Mouse (Mus musculus): ENCODE data around the gene Efcab14. TPM values are rescaled to one million over a fixed set of nuclear protein-coding genes. Genes with fewer than 3 reads are reported as not detected.

Efcab14 gene
- polyA plus RNA-seq, 1 experiment: 7.0 TPM

DNA sequence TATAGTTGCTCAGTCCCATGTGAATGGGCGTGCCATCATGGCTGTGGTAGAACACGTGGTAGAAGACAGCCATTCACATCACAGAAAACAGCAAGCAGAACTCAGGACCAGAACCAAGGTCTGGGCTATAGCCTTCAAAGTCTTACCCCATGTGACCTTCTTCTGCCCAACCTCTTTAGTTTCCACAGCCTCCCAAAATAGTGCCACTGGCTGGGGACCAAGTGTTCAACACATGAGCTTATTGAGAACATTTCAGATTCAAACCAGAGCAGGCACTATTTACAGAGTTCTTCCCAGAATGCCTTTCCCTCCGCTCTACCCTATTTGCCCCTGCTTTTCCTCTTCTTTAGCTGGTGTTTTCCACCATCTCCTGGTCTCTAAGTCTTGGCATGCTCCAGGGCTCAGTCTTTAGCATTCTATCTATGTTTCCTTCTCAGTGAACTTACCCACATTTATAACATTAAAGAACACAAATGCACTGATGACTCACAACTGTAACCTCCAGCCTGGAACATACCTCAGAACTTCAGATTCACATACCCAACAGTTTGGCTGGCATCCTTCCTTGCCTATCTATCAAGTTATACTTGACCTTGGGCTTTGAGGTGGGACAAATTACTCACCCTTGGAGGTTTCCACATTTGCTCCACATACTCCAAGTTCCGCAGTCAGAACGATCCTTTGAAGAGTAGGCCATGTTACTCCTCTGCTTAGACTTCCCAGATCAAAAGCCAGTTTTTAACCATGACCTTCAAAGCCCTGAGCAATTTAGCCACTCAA is 44.7 kb downstream of the Efcab14 start:
- no peaks in the 10 kb centered on the region; the same call in 1 of the 2 replicates for H3K4me1 ChIP-seq (ENCODE audit: control insufficient read depth, insufficient read depth, low read length)
- TF ChIP-seq POLR2A (IDR thresholded peaks at IDR 0.05; ENCODE audit: borderline replicate concordance, control insufficient read depth, low read depth, low read length): no peak
- TF ChIP-seq CTCF (IDR thresholded peaks at IDR 0.05; ENCODE audit: control insufficient read depth, insufficient read depth, low read length): no peak
- WGBS: 91% methylated on average over 5 of the region's 5 CpGs
- no peak overlapping the region for H3K27ac ChIP-seq (ENCODE audit: control insufficient read depth, insufficient read depth, low read depth, low read length, poor library complexity)
- H3K4me3 ChIP-seq (replicated peaks; ENCODE audit: control insufficient read depth, low read depth, low read length): no peak overlapping the region

DNA sequence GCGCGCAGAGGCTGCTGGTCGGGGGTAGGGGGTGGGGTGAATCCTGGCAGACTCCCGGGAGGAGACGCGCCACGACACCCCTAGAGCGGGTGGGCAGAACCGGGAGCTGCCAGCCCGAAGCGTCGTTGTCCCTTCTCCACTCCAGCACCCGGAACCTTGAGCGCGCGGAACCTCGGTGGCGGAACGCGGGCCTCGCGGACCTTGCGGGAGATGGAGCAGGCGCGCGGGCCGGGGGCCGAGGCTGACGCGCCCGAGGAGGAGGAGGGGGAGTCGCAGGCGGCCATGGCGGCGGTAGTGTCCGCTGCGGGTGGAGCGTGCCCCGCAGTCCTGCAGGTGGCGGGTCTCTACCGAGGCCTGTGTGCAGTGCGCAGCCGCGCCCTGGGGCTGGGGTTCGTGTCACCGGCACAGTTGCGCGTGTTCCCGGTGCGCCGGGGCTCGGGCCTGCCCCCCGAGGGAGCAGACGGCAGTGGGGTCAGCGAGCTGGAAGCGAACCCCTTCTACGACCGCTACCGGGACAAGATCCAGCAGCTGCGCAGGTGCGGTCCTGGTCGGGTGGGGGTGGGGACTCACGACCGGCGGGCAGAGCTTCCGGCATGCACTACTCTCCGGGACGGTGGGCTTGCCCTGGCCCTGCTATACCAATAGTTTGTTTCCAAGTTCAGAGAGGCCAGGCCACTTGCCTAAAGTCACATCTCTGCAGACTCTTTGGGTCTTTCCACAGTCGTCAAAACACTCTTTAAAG is 47.4 kb downstream of the Efcab14 start, which contains the start of gene Atpaf1:
Atpaf1 (plus strand) TSS at position 44 of the 742 bp plus-strand sequence.
- under 1% methylated on average over 68 of the region's 69 CpGs for WGBS
- Histone ChIP-seq H3K4me1 (ENCODE audit: control insufficient read depth, insufficient read depth, low read length) (no peaks in the 10 kb centered on the region; the same call in 1 of the 2 replicates), H3K4me3 (replicated peaks; ENCODE audit: control insufficient read depth, low read depth, low read length) (peak within 1 kb of the TSS; percentile 60), H3K27ac (ENCODE audit: control insufficient read depth, insufficient read depth, low read depth, low read length, poor library complexity) (peak within 1 kb of the TSS; percentile 41)
- TF ChIP-seq POLR2A (IDR thresholded peaks at IDR 0.05; ENCODE audit: borderline replicate concordance, control insufficient read depth, low read depth, low read length) (peak; percentile 36; the same call in 1 of the 2 replicates), CTCF (IDR thresholded peaks at IDR 0.05; ENCODE audit: control insufficient read depth, insufficient read depth, low read length) (no peak)

DNA sequence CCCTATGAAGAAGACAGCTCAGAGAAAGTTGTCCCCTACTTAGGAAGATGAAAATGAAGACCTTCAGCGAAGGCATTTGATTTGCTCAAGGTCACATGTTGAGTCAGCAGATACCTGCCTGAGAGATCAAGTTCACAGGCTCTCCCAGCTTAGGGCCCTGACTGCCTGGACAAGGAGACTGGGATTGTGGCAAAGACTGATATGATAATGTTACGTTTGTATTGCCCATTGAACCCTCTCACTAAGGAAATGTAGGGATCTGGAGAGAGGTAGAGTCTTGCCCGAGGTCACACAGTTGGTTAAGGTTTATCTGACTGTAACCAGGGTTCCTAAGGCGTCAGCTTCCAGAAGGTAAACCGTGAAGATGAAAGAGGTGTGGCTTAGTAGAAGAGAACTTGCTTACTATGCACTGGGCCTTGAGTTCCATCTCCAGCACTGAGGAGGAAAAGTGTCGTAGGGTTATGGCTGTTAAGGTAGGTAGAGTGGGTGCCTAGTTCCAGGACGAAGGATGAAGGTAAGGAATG is 48.0 kb downstream of the Efcab14 start:
- TF ChIP-seq CTCF (IDR thresholded peaks at IDR 0.05; ENCODE audit: control insufficient read depth, insufficient read depth, low read length) (no peak), POLR2A (IDR thresholded peaks at IDR 0.05; ENCODE audit: borderline replicate concordance, control insufficient read depth, low read depth, low read length) (no peak)
- no peak overlapping the region for H3K27ac ChIP-seq (ENCODE audit: control insufficient read depth, insufficient read depth, low read depth, low read length, poor library complexity)
- WGBS: 39% methylated on average over 7 of the region's 7 CpGs
- H3K4me3 ChIP-seq (replicated peaks; ENCODE audit: control insufficient read depth, low read depth, low read length): peak overlapping the region; percentile 60
- no peaks in the 10 kb centered on the region; the same call in 1 of the 2 replicates for H3K4me1 ChIP-seq (ENCODE audit: control insufficient read depth, insufficient read depth, low read length)

DNA sequence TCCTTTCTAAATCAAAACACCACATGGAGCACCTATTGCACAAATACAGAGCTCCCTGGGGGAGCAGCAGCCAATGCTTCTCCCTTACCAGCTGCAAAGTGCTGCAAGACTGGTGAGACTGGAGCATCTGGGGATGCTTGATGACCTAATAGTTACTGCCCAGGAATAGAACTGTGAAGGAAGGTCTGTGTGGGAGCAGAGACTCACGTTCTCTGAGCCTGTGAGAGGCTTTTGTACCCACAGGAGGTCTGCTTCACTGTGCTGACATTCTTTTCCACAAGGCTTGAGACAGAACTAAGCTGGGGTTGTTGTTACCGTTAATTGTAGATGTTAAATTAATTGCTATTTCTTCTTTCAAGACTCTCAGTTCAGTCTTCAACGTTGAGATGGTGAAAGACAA is 53.3 kb downstream of the Efcab14 start:
- Histone ChIP-seq H3K4me1 (ENCODE audit: control insufficient read depth, insufficient read depth, low read length) (no peaks in the 10 kb centered on the region; the same call in 1 of the 2 replicates), H3K27ac (ENCODE audit: control insufficient read depth, insufficient read depth, low read depth, low read length, poor library complexity) (no peak overlapping the region), H3K4me3 (replicated peaks; ENCODE audit: control insufficient read depth, low read depth, low read length) (no peak overlapping the region)
- no peak for TF ChIP-seq POLR2A (IDR thresholded peaks at IDR 0.05; ENCODE audit: borderline replicate concordance, control insufficient read depth, low read depth, low read length)
- no peak for TF ChIP-seq CTCF (IDR thresholded peaks at IDR 0.05; ENCODE audit: control insufficient read depth, insufficient read depth, low read length)
- 88% methylated on average over 3 of the region's 3 CpGs for WGBS

DNA sequence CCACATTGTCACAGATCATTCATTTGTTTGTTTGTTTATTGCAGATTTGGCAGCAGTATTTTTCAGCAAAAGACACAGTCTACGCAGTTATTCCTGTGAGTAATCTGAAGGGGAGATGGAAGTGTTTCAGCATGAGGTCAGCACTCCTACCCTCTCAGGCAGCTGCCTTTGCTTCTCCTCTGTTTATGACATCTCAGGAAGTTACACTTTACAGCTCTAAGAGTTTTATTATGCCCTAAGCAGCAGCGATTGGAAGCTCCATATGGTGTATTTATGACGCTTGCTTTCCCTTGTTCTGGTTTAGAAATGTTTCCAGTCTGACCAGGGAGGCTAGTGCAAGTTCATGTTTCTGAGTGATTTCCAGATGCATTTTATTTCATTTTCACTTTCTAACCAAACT is 57.8 kb downstream of the Efcab14 start:
- TF ChIP-seq POLR2A (IDR thresholded peaks at IDR 0.05; ENCODE audit: borderline replicate concordance, control insufficient read depth, low read depth, low read length): no peak
- 78% methylated on average over 3 of the region's 3 CpGs for WGBS
- H3K4me3 ChIP-seq (replicated peaks; ENCODE audit: control insufficient read depth, low read depth, low read length): no peak overlapping the region

DNA sequence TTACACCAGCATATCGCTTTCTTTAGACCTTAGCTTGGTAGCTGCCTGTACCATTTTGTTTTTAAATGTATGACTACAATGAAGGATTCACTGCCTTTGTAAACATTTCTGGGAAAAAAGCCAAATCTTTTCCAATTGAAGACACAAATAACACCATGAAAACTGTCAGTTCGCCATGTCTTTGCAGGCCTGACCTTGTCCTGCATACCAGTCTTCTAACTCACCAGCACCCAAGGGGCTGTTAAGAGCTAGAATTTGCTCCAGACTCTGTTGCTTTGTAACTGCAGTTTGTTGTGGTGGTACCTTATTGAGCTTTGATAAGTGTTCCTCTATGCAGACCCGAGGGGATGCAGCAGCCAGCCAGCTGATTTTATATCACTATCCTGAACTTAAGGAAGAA is 62.4 kb downstream of the Efcab14 start:
- no peak for TF ChIP-seq POLR2A (IDR thresholded peaks at IDR 0.05; ENCODE audit: borderline replicate concordance, control insufficient read depth, low read depth, low read length)
- TF ChIP-seq CTCF (IDR thresholded peaks at IDR 0.05; ENCODE audit: control insufficient read depth, insufficient read depth, low read length): no peak

More for the DNA sequence above, 57.8 kb downstream of the Efcab14 start:
- Histone ChIP-seq H3K27ac (ENCODE audit: control insufficient read depth, insufficient read depth, low read depth, low read length, poor library complexity) (no peak overlapping the region), H3K4me1 (ENCODE audit: control insufficient read depth, insufficient read depth, low read length) (no peaks in the 10 kb centered on the region)

DNA sequence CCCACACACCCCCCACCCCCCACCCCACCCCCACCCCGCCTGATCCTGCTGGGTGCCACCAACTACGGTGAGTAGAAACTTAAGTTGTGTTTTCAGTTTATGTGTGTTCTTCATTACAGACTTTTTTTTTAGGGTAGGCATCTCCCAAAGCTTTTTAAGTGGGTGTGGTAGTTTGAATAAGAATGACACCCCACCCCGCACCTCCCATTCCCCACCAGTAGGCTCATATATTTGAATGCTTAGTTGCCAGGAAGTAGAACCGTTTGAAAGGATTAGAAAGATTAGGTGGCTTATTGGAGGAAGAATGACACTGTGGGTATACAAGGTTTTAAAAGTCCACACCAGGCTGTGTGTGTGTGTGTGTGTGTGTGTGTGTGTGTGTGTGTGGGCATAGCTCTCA is 74.8 kb downstream of the Efcab14 start:
- H3K27ac ChIP-seq (ENCODE audit: control insufficient read depth, insufficient read depth, low read depth, low read length, poor library complexity): no peak overlapping the region
- H3K4me3 ChIP-seq (replicated peaks; ENCODE audit: control insufficient read depth, low read depth, low read length): no peak overlapping the region
- 83% methylated on average over 4 of the region's 4 CpGs for WGBS
- H3K4me1 ChIP-seq (ENCODE audit: control insufficient read depth, insufficient read depth, low read length): no peaks in the 10 kb centered on the region
- no peak for TF ChIP-seq CTCF (IDR thresholded peaks at IDR 0.05; ENCODE audit: control insufficient read depth, insufficient read depth, low read length)
- TF ChIP-seq POLR2A (IDR thresholded peaks at IDR 0.05; ENCODE audit: borderline replicate concordance, control insufficient read depth, low read depth, low read length): no peak

More for the DNA sequence above, 62.4 kb downstream of the Efcab14 start:
- WGBS: 85% methylated on average over 3 of the region's 3 CpGs
- H3K27ac ChIP-seq (ENCODE audit: control insufficient read depth, insufficient read depth, low read depth, low read length, poor library complexity): no peak overlapping the region
- no peak overlapping the region for H3K4me3 ChIP-seq (replicated peaks; ENCODE audit: control insufficient read depth, low read depth, low read length)
- no peaks in the 10 kb centered on the region for H3K4me1 ChIP-seq (ENCODE audit: control insufficient read depth, insufficient read depth, low read length)

DNA sequence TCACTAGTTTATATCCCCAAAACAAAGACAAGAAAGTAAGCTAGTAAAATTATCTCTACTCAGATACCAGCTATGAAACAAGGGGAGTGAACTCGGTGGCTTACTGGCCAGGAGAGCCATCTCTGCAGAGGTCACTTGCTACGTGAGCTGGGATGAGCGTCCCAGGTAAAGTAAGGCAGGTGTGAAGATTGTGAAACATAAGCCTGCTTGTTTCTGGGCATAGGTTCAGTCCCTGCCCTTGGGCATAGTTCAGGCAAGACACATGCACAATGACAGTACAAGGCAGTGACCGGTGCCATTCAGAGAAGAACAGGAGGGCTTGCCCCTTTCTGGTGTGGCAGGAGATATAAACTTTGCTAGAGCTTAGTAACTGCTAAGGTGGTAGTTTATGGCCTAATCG is 78.1 kb downstream of the Efcab14 start:
- 88% methylated on average over 5 of the region's 5 CpGs for WGBS
- no peaks in the 10 kb centered on the region; the same call in 1 of the 2 replicates for H3K4me1 ChIP-seq (ENCODE audit: control insufficient read depth, insufficient read depth, low read length)
- H3K27ac ChIP-seq (ENCODE audit: control insufficient read depth, insufficient read depth, low read depth, low read length, poor library complexity): no peak overlapping the region
- H3K4me3 ChIP-seq (replicated peaks; ENCODE audit: control insufficient read depth, low read depth, low read length): no peak overlapping the region
- TF ChIP-seq CTCF (IDR thresholded peaks at IDR 0.05; ENCODE audit: control insufficient read depth, insufficient read depth, low read length): no peak
- TF ChIP-seq POLR2A (IDR thresholded peaks at IDR 0.05; ENCODE audit: borderline replicate concordance, control insufficient read depth, low read depth, low read length): no peak
